ENCODE assay signal across 8 mouse cellular contexts in genomic region chr4:149889851-149890250, GRCm38 (mm10).
DNase-seq lines count a peak whose midpoint lies in the region; ATAC-seq and TF ChIP-seq lines count a peak whose summit lies in the region.

No protein-coding gene starts in this region.

- ATAC-seq in hindbrain, embryonic 12.5 days (ENCODE audit: low FRiP score), result no peak

- H3K4me2 ChIP-seq in hindbrain, embryonic 12.5 days (replicated peaks), result no peak overlapping the region

- H3K36me3 ChIP-seq in ES-E14 (ENCODE audit: control insufficient read depth, insufficient read depth, low read length, poor library complexity, severe bottlenecking), result no peaks in the 10 kb centered on the region
- H3K36me3 ChIP-seq in hindbrain, embryonic 12.5 days, result no peaks in the 10 kb centered on the region

- H3K4me3 ChIP-seq in ES-E14 (ENCODE audit: insufficient read depth in 1 of 2, low read depth in 1 of 2, low read length in 2 of 2, poor library complexity in 1 of 2, severe bottlenecking in 1 of 2), result peak overlapping the region in 1 of 2 experiments; percentile 38; a peak in 1 of 4 replicates
- H3K4me3 ChIP-seq in hindbrain, embryonic 12.5 days, result no peak overlapping the region

- H3K27ac ChIP-seq in ES-E14 (ENCODE audit: insufficient read depth, low read depth, low read length, poor library complexity, severe bottlenecking), result no peak overlapping the region
- peak overlapping the region; percentile 62; the same call in 1 of the 2 replicates for H3K27ac ChIP-seq in hindbrain, embryonic 12.5 days

- in situ Hi-C loops in ES-E14 (cut with MboI; ENCODE audit: low sequenced_read_pairs in 2 of 2, unreplicated experiment in 2 of 2), result no loop called here

- DNase-seq in ES-E14 (ENCODE audit: low read depth, low spot score), result no peak
- peak; percentile 78 for DNase-seq in adrenal gland, adult 8-10 months
- peak; percentile 89 to 90 for DNase-seq in gastrocnemius, adult 8-10 months (ENCODE audit: low spot score in 2 of 2)
- peak; percentile 61 to 66 for DNase-seq in layer of hippocampus, postnatal 10 days (ENCODE audit: low spot score in 2 of 2)
- DNase-seq in mesoderm, embryonic 11.5 days (ENCODE audit: low read depth, low spot score), result peak; percentile 63
- peak; percentile 42 for DNase-seq in thymus, postnatal 25 days
- DNase-seq in spleen, adult 12 weeks (ENCODE audit: low spot score), result no peak

- no peaks in the 10 kb centered on the region for H3K27me3 ChIP-seq in hindbrain, embryonic 12.5 days

- 30% methylated on average over 13 of the region's 13 CpGs for WGBS in hindbrain, embryonic 12.5 days

- peaks cover 3 to 11% of the 10 kb centered on the region in 2 experiments; a peak in 3 of 4 replicates for H3K4me1 ChIP-seq in ES-E14 (ENCODE audit: control insufficient read depth in 2 of 2, insufficient read depth in 2 of 2, low read length in 2 of 2, poor library complexity in 1 of 2)
- peaks cover 61% of the 10 kb centered on the region for H3K4me1 ChIP-seq in hindbrain, embryonic 12.5 days

- no peaks in the 10 kb centered on the region for H3K9me3 ChIP-seq in ES-E14 (ENCODE audit: control insufficient read depth, insufficient read depth, low read depth, low read length)
- H3K9me3 ChIP-seq in hindbrain, embryonic 12.5 days (replicated peaks), result no peaks in the 10 kb centered on the region

- peak overlapping the region; percentile 36; the same call in 1 of the 2 replicates for H3K9ac ChIP-seq in ES-E14 (ENCODE audit: insufficient read depth, low read depth, low read length, poor library complexity, severe bottlenecking)
- H3K9ac ChIP-seq in hindbrain, embryonic 12.5 days, result no peak overlapping the region

TF ChIP-seq in ES-E14, 5 proteins besides CTCF, POLR2A, EP300 and RAD21:
- TF ChIP-seq ZC3H11A (IDR thresholded peaks at IDR 0.05; ENCODE audit: borderline replicate concordance, low read depth, low read length), result no peak
- no peak for TF ChIP-seq MAFK (IDR thresholded peaks at IDR 0.05; ENCODE audit: insufficient read depth, low read depth, low read length)
- TF ChIP-seq HCFC1 (IDR thresholded peaks at IDR 0.05; ENCODE audit: borderline replicate concordance, insufficient read depth, low read length), result no peak

Comparison
In these comparisons a context has a peak if more than half of its experiments do, and no peak if none do; other contexts are left out.
1. DNase-seq: peak in adrenal gland, adult 8-10 months (single experiment), gastrocnemius, adult 8-10 months (2 of 2), layer of hippocampus, postnatal 10 days (2 of 2), mesoderm, embryonic 11.5 days (single experiment) and thymus, postnatal 25 days (single experiment); none in ES-E14 (single experiment) and spleen, adult 12 weeks (single experiment).